In the genomic region with DNA sequence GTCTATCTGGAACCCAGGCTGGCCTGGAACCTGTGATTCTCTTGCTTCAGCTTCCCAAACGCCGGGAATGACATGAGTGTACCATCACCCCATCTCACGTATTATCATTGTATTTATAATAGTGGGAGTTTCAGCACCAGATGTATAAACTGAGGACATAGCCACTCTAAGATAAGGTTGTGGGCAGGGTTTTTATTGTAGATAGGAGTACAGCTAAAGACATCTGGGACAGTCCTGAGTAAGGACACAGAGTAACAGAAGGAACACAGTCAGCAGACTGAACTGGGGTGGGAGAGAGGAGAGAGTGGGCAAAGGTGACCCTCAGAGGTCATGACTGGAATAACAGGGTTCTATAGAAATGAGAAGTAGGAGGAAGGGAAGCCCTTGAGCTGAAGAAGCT, we compare ENCODE assay signal across 21 mouse cellular contexts. TPM values are rescaled to one million over a fixed set of nuclear protein-coding genes. Genes with fewer than 3 reads are reported as not detected.
DNase-seq lines count a peak whose midpoint lies in the region; ATAC-seq and TF ChIP-seq lines count a peak whose summit lies in the region.
"Had no signal": no experiment of that assay in that cellular context is flagged by ENCODE, and none has a peak within 500 bp of the region (broad histone marks: within the 10 kb centered on the region; RNA-seq: fewer than 3 reads in every experiment).

No protein-coding gene starts in this region.

- H3K36me3 ChIP-seq in forebrain, embryonic 10.5 days (replicated peaks) = peaks cover 44% of the 10 kb centered on the region
- H3K36me3 ChIP-seq in forebrain, embryonic 11.5 days (ENCODE audit: control insufficient read depth, insufficient read depth, low read length) = peaks cover 15% of the 10 kb centered on the region
- no peaks in the 10 kb centered on the region; the same call in 1 of the 2 replicates for H3K36me3 ChIP-seq in liver, embryonic 14.5 days (replicated peaks; ENCODE audit: control insufficient read depth, insufficient read depth, low read depth)
- H3K36me3 ChIP-seq in midbrain, embryonic 13.5 days = peaks cover 39% of the 10 kb centered on the region

- H3K4me1 ChIP-seq in forebrain, embryonic 10.5 days = peaks cover 39% of the 10 kb centered on the region
- H3K4me1 ChIP-seq in forebrain, embryonic 11.5 days (replicated peaks; ENCODE audit: control insufficient read depth, insufficient read depth, low read length) = peaks cover 5% of the 10 kb centered on the region; the same call in 1 of the 2 replicates
- H3K4me1 ChIP-seq in liver, embryonic 14.5 days (replicated peaks; ENCODE audit: control insufficient read depth in 2 of 2, insufficient read depth in 2 of 2, low read length in 1 of 2) = peaks cover 10 to 32% of the 10 kb centered on the region in 2 experiments
- no peaks in the 10 kb centered on the region for H3K4me1 ChIP-seq in midbrain, embryonic 13.5 days (replicated peaks)
- H3K4me1 ChIP-seq: stomach, embryonic 15.5 days had no signal

- H3K27me3 ChIP-seq in forebrain, embryonic 10.5 days (ENCODE audit: poor library complexity, severe bottlenecking) = no peaks in the 10 kb centered on the region
- H3K27me3 ChIP-seq in forebrain, embryonic 11.5 days (ENCODE audit: control insufficient read depth, insufficient read depth, low read length) = no peaks in the 10 kb centered on the region
- no peaks in the 10 kb centered on the region for H3K27me3 ChIP-seq in liver, embryonic 14.5 days (ENCODE audit: control insufficient read depth, insufficient read depth, low read length)
- no peaks in the 10 kb centered on the region for H3K27me3 ChIP-seq in midbrain, embryonic 13.5 days
- H3K27me3 ChIP-seq: heart, embryonic 15.5 days; Patski; stomach, embryonic 15.5 days had no signal

- WGBS in forebrain, embryonic 10.5 days = 92% methylated on average over 3 of the region's 3 CpGs
- 87% methylated on average over 3 of the region's 3 CpGs for WGBS in forebrain, embryonic 11.5 days
- 26% methylated on average over 3 of the region's 3 CpGs for WGBS in liver, embryonic 14.5 days (ENCODE audit: insufficient replicate concordance)
- WGBS in midbrain, embryonic 13.5 days = 86% methylated on average over 3 of the region's 3 CpGs

- DNase-seq in forebrain, embryonic 10.5 days (ENCODE audit: extremely low spot score, low spot score) = no peak
- DNase-seq in forebrain, embryonic 11.5 days (ENCODE audit: low spot score) = no peak
- no peak for DNase-seq in liver, embryonic 14.5 days (ENCODE audit: low read depth in 3 of 3, low spot score in 3 of 3)
- DNase-seq in layer of hippocampus, postnatal 25 days (ENCODE audit: extremely low spot score in 1 of 2, low spot score in 1 of 2) = no peak
- DNase-seq: adrenal gland, postnatal 10 days; gastrocnemius, adult 2 months; kidney, adult 11 months; kidney, postnatal 25 days; left cerebral cortex, postnatal 4 days; lung, embryonic 14.5 days; lung, postnatal 14 days; right cerebral cortex, postnatal 14 days had no signal

- no peak overlapping the region for H3K9ac ChIP-seq in forebrain, embryonic 11.5 days (ENCODE audit: low read length)
- no peak overlapping the region for H3K9ac ChIP-seq in liver, embryonic 14.5 days (replicated peaks)
- H3K9ac ChIP-seq in midbrain, embryonic 13.5 days (replicated peaks) = no peak overlapping the region
- H3K9ac ChIP-seq: heart, embryonic 15.5 days; lung, embryonic 14.5 days; stomach, embryonic 15.5 days had no signal

- H3K9me3 ChIP-seq in forebrain, embryonic 10.5 days = no peaks in the 10 kb centered on the region
- no peaks in the 10 kb centered on the region for H3K9me3 ChIP-seq in forebrain, embryonic 11.5 days (ENCODE audit: control insufficient read depth, low read length)
- H3K9me3 ChIP-seq in liver, embryonic 14.5 days (ENCODE audit: control insufficient read depth, low read length) = no peaks in the 10 kb centered on the region
- H3K9me3 ChIP-seq in midbrain, embryonic 13.5 days = no peaks in the 10 kb centered on the region
- H3K9me3 ChIP-seq: G1E; heart, embryonic 15.5 days; stomach, embryonic 15.5 days had no signal

- no peak overlapping the region for H3K4me3 ChIP-seq in forebrain, embryonic 10.5 days
- H3K4me3 ChIP-seq in forebrain, embryonic 11.5 days (ENCODE audit: low read depth, low read length) = no peak overlapping the region
- no peak overlapping the region for H3K4me3 ChIP-seq in liver, embryonic 14.5 days (ENCODE audit: insufficient read depth in 1 of 2, low read depth in 2 of 2, low read length in 2 of 2)
- H3K4me3 ChIP-seq in midbrain, embryonic 13.5 days (replicated peaks) = no peak overlapping the region
- H3K4me3 ChIP-seq: gastrocnemius, adult 2 months; heart, embryonic 15.5 days; stomach, embryonic 15.5 days had no signal

- no peak for TF ChIP-seq CTCF in liver, embryonic 14.5 days (IDR thresholded peaks at IDR 0.05; ENCODE audit: low read depth)

- H3K27ac ChIP-seq in forebrain, embryonic 10.5 days = 0 out of 2 replicates have a peak overlapping the region, but pooled peaks have one; percentile 11
- H3K27ac ChIP-seq in forebrain, embryonic 11.5 days (ENCODE audit: low read depth, low read length) = no peak overlapping the region
- H3K27ac ChIP-seq in liver, embryonic 14.5 days = no peak overlapping the region
- H3K27ac ChIP-seq in midbrain, embryonic 13.5 days = no peak overlapping the region
- H3K27ac ChIP-seq: gastrocnemius, adult 2 months; heart, embryonic 15.5 days; stomach, embryonic 15.5 days had no signal

- H3K4me2 ChIP-seq in forebrain, embryonic 11.5 days (ENCODE audit: low read depth, low read length, severe bottlenecking) = no peak overlapping the region
- no peak overlapping the region for H3K4me2 ChIP-seq in liver, embryonic 14.5 days (ENCODE audit: low read depth)
- no peak overlapping the region for H3K4me2 ChIP-seq in midbrain, embryonic 13.5 days (replicated peaks)
- H3K4me2 ChIP-seq: heart, embryonic 15.5 days; lung, embryonic 14.5 days; midbrain, embryonic 11.5 days; stomach, embryonic 15.5 days had no signal

- peak; percentile 63 for TF ChIP-seq EP300 in liver, embryonic 14.5 days (IDR thresholded peaks at IDR 0.05; ENCODE audit: low read depth)

- ATAC-seq in forebrain, embryonic 11.5 days (replicated peaks; ENCODE audit: low FRiP score) = no peak
- 0 out of 2 replicates have a peak, but pooled peaks have one; percentile 20 for ATAC-seq in common myeloid progenitor, adult 5-6 weeks (replicated peaks; ENCODE audit: low read depth, poor library complexity, severe bottlenecking)
- ATAC-seq in liver, embryonic 14.5 days (ENCODE audit: insufficient read depth) = peak; percentile 60
- peak; percentile 69 for ATAC-seq in megakaryocyte-erythroid progenitor cell, adult 5-6 weeks (replicated peaks; ENCODE audit: low FRiP score, low TSS enrichment, poor library complexity, severe bottlenecking)
- ATAC-seq in midbrain, embryonic 13.5 days = no peak
- ATAC-seq: forebrain, embryonic 16.5 days; Patski had no signal

RNA-seq across cellular contexts. Expression of a gene that starts 15.0 kb away (rescaled TPM):
- 115 and 120 TPM in 2 replicates for polyA plus RNA-seq in forebrain, embryonic 10.5 days (2016; fragmentation: Nextera tagmentation; extraction: Ambion mirVana)
- polyA plus RNA-seq in forebrain, embryonic 11.5 days (2014; fragmentation: Nextera tagmentation; extraction: Ambion mirVana) = 87.6 and 91.4 TPM in 2 replicates
- total RNA-seq in common myeloid progenitor, adult 5-6 weeks (2017) = 11.8 and 12.0 TPM in 2 replicates
- 5.5 and 6.5 TPM in 2 replicates for polyA plus RNA-seq in liver, embryonic 14.5 days (2012; rRNA removed)
- polyA plus RNA-seq in liver, embryonic 14.5 days (2014; fragmentation: Nextera tagmentation; extraction: Ambion mirVana) = 3.9 and 4.2 TPM in 2 replicates
- total RNA-seq in megakaryocyte-erythroid progenitor cell, adult 5-6 weeks (2014; fragmentation: Nextera tagmentation) = 5.5 and 9.6 TPM in 2 replicates
- 0.56 and 8.0 TPM in 2 replicates for total RNA-seq in megakaryocyte-erythroid progenitor cell, adult 5-6 weeks (2017)
- total RNA-seq in layer of hippocampus, postnatal 25 days (2021) = 10 to 100 TPM; 84.4 to 86.0 TPM
- 57.7 and 61.5 TPM in 2 replicates for polyA plus RNA-seq in midbrain, embryonic 13.5 days (2015; fragmentation: Nextera tagmentation; extraction: Ambion mirVana)

RNA-seq across cellular contexts. Expression of a gene that starts 33.4 kb away (rescaled TPM):
- 29.4 and 32.7 TPM in 2 replicates for polyA plus RNA-seq in forebrain, embryonic 10.5 days (2016; fragmentation: Nextera tagmentation; extraction: Ambion mirVana)
- 31.2 and 35.7 TPM in 2 replicates for polyA plus RNA-seq in forebrain, embryonic 11.5 days (2014; fragmentation: Nextera tagmentation; extraction: Ambion mirVana)
- 9.6 and 12.4 TPM in 2 replicates for total RNA-seq in common myeloid progenitor, adult 5-6 weeks (2017)
- polyA plus RNA-seq in liver, embryonic 14.5 days (2012; rRNA removed) = 12.4 and 13.5 TPM in 2 replicates
- 10.5 and 12.0 TPM in 2 replicates for polyA plus RNA-seq in liver, embryonic 14.5 days (2014; fragmentation: Nextera tagmentation; extraction: Ambion mirVana)
- total RNA-seq in megakaryocyte-erythroid progenitor cell, adult 5-6 weeks (2014; fragmentation: Nextera tagmentation) = 20.1 and 29.8 TPM in 2 replicates
- total RNA-seq in megakaryocyte-erythroid progenitor cell, adult 5-6 weeks (2017) = 4.4 and 8.7 TPM in 2 replicates
- total RNA-seq in layer of hippocampus, postnatal 25 days (2021) = 10 to 100 TPM; 43.4 to 49.4 TPM
- 74.2 and 77.6 TPM in 2 replicates for polyA plus RNA-seq in midbrain, embryonic 13.5 days (2015; fragmentation: Nextera tagmentation; extraction: Ambion mirVana)

RNA-seq across cellular contexts. Expression of a gene that starts 33.6 kb away (rescaled TPM):
- polyA plus RNA-seq in forebrain, embryonic 10.5 days (2016; fragmentation: Nextera tagmentation; extraction: Ambion mirVana) = 55.7 and 56.7 TPM in 2 replicates
- 60.4 and 74.7 TPM in 2 replicates for polyA plus RNA-seq in forebrain, embryonic 11.5 days (2014; fragmentation: Nextera tagmentation; extraction: Ambion mirVana)
- 42.8 and 55.3 TPM in 2 replicates for total RNA-seq in common myeloid progenitor, adult 5-6 weeks (2017)
- polyA plus RNA-seq in liver, embryonic 14.5 days (2012; rRNA removed) = 14.1 and 17.3 TPM in 2 replicates
- polyA plus RNA-seq in liver, embryonic 14.5 days (2014; fragmentation: Nextera tagmentation; extraction: Ambion mirVana) = 7.5 and 9.9 TPM in 2 replicates
- 95.2 and 99.2 TPM in 2 replicates for total RNA-seq in megakaryocyte-erythroid progenitor cell, adult 5-6 weeks (2014; fragmentation: Nextera tagmentation)
- total RNA-seq in megakaryocyte-erythroid progenitor cell, adult 5-6 weeks (2017) = 32.2 and 67.3 TPM in 2 replicates
- 100 to 1,000 TPM; 107 to 133 TPM for total RNA-seq in layer of hippocampus, postnatal 25 days (2021)
- 84.2 and 86.0 TPM in 2 replicates for polyA plus RNA-seq in midbrain, embryonic 13.5 days (2015; fragmentation: Nextera tagmentation; extraction: Ambion mirVana)

RNA-seq across cellular contexts. Expression of a gene that starts 34.6 kb away (rescaled TPM):
- polyA plus RNA-seq in forebrain, embryonic 10.5 days (2016; fragmentation: Nextera tagmentation; extraction: Ambion mirVana) = 54.9 and 57.2 TPM in 2 replicates
- 54.4 and 61.5 TPM in 2 replicates for polyA plus RNA-seq in forebrain, embryonic 11.5 days (2014; fragmentation: Nextera tagmentation; extraction: Ambion mirVana)
- 162 and 168 TPM in 2 replicates for total RNA-seq in common myeloid progenitor, adult 5-6 weeks (2017)
- 17.9 and 20.3 TPM in 2 replicates for polyA plus RNA-seq in liver, embryonic 14.5 days (2012; rRNA removed)
- 20.8 and 22.3 TPM in 2 replicates for polyA plus RNA-seq in liver, embryonic 14.5 days (2014; fragmentation: Nextera tagmentation; extraction: Ambion mirVana)
- 50.3 and 54.2 TPM in 2 replicates for total RNA-seq in megakaryocyte-erythroid progenitor cell, adult 5-6 weeks (2014; fragmentation: Nextera tagmentation)
- total RNA-seq in megakaryocyte-erythroid progenitor cell, adult 5-6 weeks (2017) = 116 and 154 TPM in 2 replicates
- 10 to 100 TPM; 44.7 to 47.5 TPM for total RNA-seq in layer of hippocampus, postnatal 25 days (2021)
- polyA plus RNA-seq in midbrain, embryonic 13.5 days (2015; fragmentation: Nextera tagmentation; extraction: Ambion mirVana) = 50.0 and 54.6 TPM in 2 replicates

RNA-seq across cellular contexts. Expression of a gene that starts 34.6 kb away (rescaled TPM):
- polyA plus RNA-seq in forebrain, embryonic 10.5 days (2016; fragmentation: Nextera tagmentation; extraction: Ambion mirVana) = 286 and 300 TPM in 2 replicates
- polyA plus RNA-seq in forebrain, embryonic 11.5 days (2014; fragmentation: Nextera tagmentation; extraction: Ambion mirVana) = 220 and 268 TPM in 2 replicates
- 72.8 and 104 TPM in 2 replicates for total RNA-seq in common myeloid progenitor, adult 5-6 weeks (2017)
- 138 and 180 TPM in 2 replicates for polyA plus RNA-seq in liver, embryonic 14.5 days (2012; rRNA removed)
- 164 and 171 TPM in 2 replicates for polyA plus RNA-seq in liver, embryonic 14.5 days (2014; fragmentation: Nextera tagmentation; extraction: Ambion mirVana)
- total RNA-seq in megakaryocyte-erythroid progenitor cell, adult 5-6 weeks (2014; fragmentation: Nextera tagmentation) = 127 and 153 TPM in 2 replicates
- total RNA-seq in megakaryocyte-erythroid progenitor cell, adult 5-6 weeks (2017) = 56.3 and 64.1 TPM in 2 replicates
- total RNA-seq in layer of hippocampus, postnatal 25 days (2021) = 100 to 1,000 TPM; 123 to 141 TPM
- 273 and 290 TPM in 2 replicates for polyA plus RNA-seq in midbrain, embryonic 13.5 days (2015; fragmentation: Nextera tagmentation; extraction: Ambion mirVana)

Comparison
In these comparisons a context has a peak if more than half of its experiments do, and no peak if none do; other contexts are left out.
1. ATAC-seq: peak in common myeloid progenitor, adult 5-6 weeks (single experiment), liver, embryonic 14.5 days (single experiment) and megakaryocyte-erythroid progenitor cell, adult 5-6 weeks (single experiment); none in forebrain, embryonic 11.5 days (single experiment) and midbrain, embryonic 13.5 days (single experiment).